Mouse (Mus musculus) heart, postnatal 0 days (tissue): Measurements from ENCODE around the gene Ttc16.

Experiments
- CTCF ChIP-seq: IDR thresholded peaks from 2 replicates; pipeline ENCODE4 v1.5.1; 2016; ENCODE audit warnings: antibody characterized with exemption, control low read depth, low read depth
- EP300 ChIP-seq: IDR thresholded peaks from 2 replicates; pipeline ENCODE4 v1.6.1; 2016; ENCODE audit warnings: antibody characterized with exemption, low read depth

DNA sequence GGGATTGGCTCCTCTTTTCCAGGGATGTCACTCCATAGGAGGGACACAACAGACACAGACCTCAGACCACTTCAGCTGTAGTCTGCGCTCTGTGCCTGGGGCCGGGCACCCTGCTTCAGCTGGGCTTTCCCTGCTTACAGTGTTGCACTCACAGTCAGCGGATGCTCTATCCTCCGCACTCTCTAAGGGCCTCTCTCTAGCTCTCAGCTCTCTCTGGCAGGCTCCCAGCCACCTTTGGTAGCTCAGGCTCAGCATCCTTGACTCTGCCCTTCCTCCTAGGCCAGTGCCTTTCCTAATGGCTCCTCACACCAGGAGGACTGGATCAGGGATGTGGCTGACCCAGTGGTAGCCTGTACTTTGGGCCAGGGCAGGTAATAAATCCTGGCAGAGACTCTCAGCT lies 43.5 kb downstream of the Ttc16 start:
- TF ChIP-seq CTCF (no peak), EP300 (no peak)
